Mouse (Mus musculus) kidney, embryonic 16.5 days (tissue): Measurements from ENCODE around the gene Acbd3. TPM values are rescaled to one million over a fixed set of nuclear protein-coding genes. Genes with fewer than 3 reads are reported as not detected.

Source experiments
- ATAC-seq: fragments of 200-750 bp; cut with Nextera tagmentation; 2 replicates; pipeline ENCODE4 v1.8.0; 2017; ENCODE audit warnings: moderate TSS enrichment; ENCODE audit not compliant: low FRiP score, low TSS enrichment
- H3K27ac ChIP-seq: fragments of 300-500 bp; sonication (generic); 2 replicates; pipeline ENCODE4 v1.5.1; 2014; ENCODE audit warnings: low read length
- H3K27me3 ChIP-seq: fragments of 300-500 bp; sonication (generic); 2 replicates; pipeline ENCODE4 v1.6.1; 2014; ENCODE audit warnings: low read length, control low read depth, mixed read lengths; ENCODE audit not compliant: insufficient read depth
- H3K36me3 ChIP-seq: fragments of 300-500 bp; sonication (generic); 2 replicates; pipeline ENCODE4 v1.6.1; 2014; ENCODE audit warnings: low read length, control low read depth, mixed read lengths; ENCODE audit not compliant: insufficient read depth
- H3K4me1 ChIP-seq: fragments of 300-500 bp; sonication (generic); 2 replicates; pipeline ENCODE4 v1.6.1; 2014; ENCODE audit warnings: low read length, control low read depth, mixed read lengths; ENCODE audit not compliant: insufficient read depth
- H3K4me2 ChIP-seq: fragments of 300-500 bp; sonication (generic); replicated peaks from 2 replicates; pipeline ENCODE4 v1.6.1; 2014; ENCODE audit warnings: low read depth, low read length
- H3K4me3 ChIP-seq: fragments of 300-500 bp; sonication (generic); 2 replicates; pipeline ENCODE4 v1.5.1; 2014; ENCODE audit warnings: mild to moderate bottlenecking, low read length
- H3K9ac ChIP-seq: fragments of 300-500 bp; sonication (generic); replicated peaks from 2 replicates; pipeline ENCODE4 v1.6.1; 2014; ENCODE audit warnings: low read length
- H3K9me3 ChIP-seq: fragments of 300-500 bp; sonication (generic); 2 replicates; pipeline ENCODE4 v1.6.1; 2016; ENCODE audit warnings: low read length, control low read depth
- whole genome bisulfite sequencing: fragments of 180-500 bp; shearing (Covaris S2); extraction: QIAGEN DNeasy Blood & Tissue Kit; methylation state at CpG from one replicate; pipeline ENCODE4 v1.1.7; 2014; 5-methylcytosine and 5-hydroxymethylcytosine counted together
- polyA plus RNA-seq: library from polyadenylated mRNA; unstranded; fragments of >200 nt; fragmentation: Nextera tagmentation; extraction: Ambion mirVana; gene quantifications from 2 replicates; pipeline ENCODE4 v1.2.1, GENCODE M21; 2015

Gene Acbd3
- polyA plus RNA-seq, 1 experiment from 2014 or later = 22.7 TPM

GRCm38 (mm10) chr1:180719483-180719882, 6.4 kb upstream of the Acbd3 start:
- 84% methylated on average over 6 of the region's 6 CpGs for WGBS
- no peak overlapping the region for H3K27ac ChIP-seq

GRCm38 (mm10) chr1:180719951-180720689, 5.7 kb upstream of the Acbd3 start:
- H3K9me3 ChIP-seq = no peaks in the 10 kb centered on the region
- no peak overlapping the region for H3K4me3 ChIP-seq
- peaks cover 2% of the 10 kb centered on the region; the same call in 1 of the 2 replicates for H3K4me1 ChIP-seq
- peak; percentile 63; the same call in 1 of the 2 replicates for ATAC-seq
- H3K4me2 ChIP-seq = no peak overlapping the region
- H3K36me3 ChIP-seq = no peaks in the 10 kb centered on the region
- H3K27ac ChIP-seq = no peak overlapping the region
- WGBS = 51% methylated on average over 5 of the region's 5 CpGs
- H3K27me3 ChIP-seq = no peaks in the 10 kb centered on the region
- no peak overlapping the region for H3K9ac ChIP-seq

More at GRCm38 (mm10) chr1:180719483-180719882, 6.4 kb upstream of the Acbd3 start:
- Histone ChIP-seq H3K9me3 (no peaks in the 10 kb centered on the region), H3K36me3 (no peaks in the 10 kb centered on the region), H3K4me1 (no peaks in the 10 kb centered on the region), H3K4me2 (no peak overlapping the region), H3K27me3 (no peaks in the 10 kb centered on the region), H3K4me3 (no peak overlapping the region), H3K9ac (no peak overlapping the region)
- ATAC-seq = no peak

GRCm38 (mm10) chr1:180722608-180723007, 3.2 kb upstream of the Acbd3 start:
- no peak overlapping the region for H3K27ac ChIP-seq
- no peak overlapping the region for H3K9ac ChIP-seq
- no peak overlapping the region for H3K4me2 ChIP-seq
- no peaks in the 10 kb centered on the region for H3K27me3 ChIP-seq
- no peaks in the 10 kb centered on the region for H3K36me3 ChIP-seq
- ATAC-seq = no peak
- H3K4me3 ChIP-seq = no peak overlapping the region
- peaks cover 12% of the 10 kb centered on the region; the same call in 1 of the 2 replicates for H3K4me1 ChIP-seq
- no peaks in the 10 kb centered on the region for H3K9me3 ChIP-seq
- WGBS = 59% methylated on average over 1 of the region's 1 CpGs

- no peak overlapping the region for H3K4me3 ChIP-seq
Observed at GRCm38 (mm10) chr1:180723701-180724238, 2.1 kb upstream of the Acbd3 start.

GRCm38 (mm10) chr1:180726183-180726582, 340 bp downstream of the Acbd3 start:
- peak overlapping the region; percentile 91 for H3K27ac ChIP-seq
- H3K4me3 ChIP-seq = peak overlapping the region; percentile 92
- WGBS = 0% methylated on average over 40 of the region's 42 CpGs
- H3K9me3 ChIP-seq = no peaks in the 10 kb centered on the region
- ATAC-seq = peak; percentile 73
- H3K27me3 ChIP-seq = no peaks in the 10 kb centered on the region
- H3K9ac ChIP-seq = peak overlapping the region; percentile 96
- H3K4me1 ChIP-seq = peaks cover 29% of the 10 kb centered on the region
- H3K4me2 ChIP-seq = peak overlapping the region; percentile 89
- H3K36me3 ChIP-seq = no peaks in the 10 kb centered on the region

More at GRCm38 (mm10) chr1:180723701-180724238, 2.1 kb upstream of the Acbd3 start:
- Histone ChIP-seq H3K4me1 (peaks cover 19% of the 10 kb centered on the region), H3K4me2 (no peak overlapping the region), H3K27me3 (no peaks in the 10 kb centered on the region), H3K9me3 (no peaks in the 10 kb centered on the region), H3K27ac (no peak overlapping the region), H3K9ac (no peak overlapping the region), H3K36me3 (no peaks in the 10 kb centered on the region)
- no peak for ATAC-seq
- WGBS = 21% methylated on average over 1 of the region's 1 CpGs

- 98% methylated on average over 3 of the region's 3 CpGs for WGBS
- no peaks in the 10 kb centered on the region for H3K9me3 ChIP-seq
- H3K27me3 ChIP-seq = no peaks in the 10 kb centered on the region
- H3K4me2 ChIP-seq = no peak overlapping the region
- no peak overlapping the region for H3K4me3 ChIP-seq
- H3K9ac ChIP-seq = no peak overlapping the region
- no peak for ATAC-seq
- H3K4me1 ChIP-seq = peaks cover 29% of the 10 kb centered on the region
- peaks cover 6% of the 10 kb centered on the region for H3K36me3 ChIP-seq
- H3K27ac ChIP-seq = no peak overlapping the region
Observed at GRCm38 (mm10) chr1:180729231-180729630, 3.4 kb downstream of the Acbd3 start.

GRCm38 (mm10) chr1:180747827-180748226, 22.0 kb downstream of the Acbd3 start:
- no peak overlapping the region for H3K4me2 ChIP-seq
- H3K9me3 ChIP-seq = peaks cover 2% of the 10 kb centered on the region; the same call in 1 of the 2 replicates
- H3K27me3 ChIP-seq = no peaks in the 10 kb centered on the region
- no peaks in the 10 kb centered on the region for H3K4me1 ChIP-seq
- H3K4me3 ChIP-seq = no peak overlapping the region
- peaks cover 70% of the 10 kb centered on the region for H3K36me3 ChIP-seq
- H3K27ac ChIP-seq = no peak overlapping the region
- ATAC-seq = no peak
- no peak overlapping the region for H3K9ac ChIP-seq

- no peak overlapping the region for H3K27ac ChIP-seq
- ATAC-seq = no peak
- no peak overlapping the region for H3K4me3 ChIP-seq
- no peak overlapping the region for H3K9ac ChIP-seq
- H3K27me3 ChIP-seq = no peaks in the 10 kb centered on the region
- H3K4me1 ChIP-seq = no peaks in the 10 kb centered on the region
- H3K9me3 ChIP-seq = no peaks in the 10 kb centered on the region
- peaks cover 45% of the 10 kb centered on the region for H3K36me3 ChIP-seq
- no peak overlapping the region for H3K4me2 ChIP-seq
- 93% methylated on average over 11 of the region's 11 CpGs for WGBS
Observed at GRCm38 (mm10) chr1:180752115-180752514, 26.3 kb downstream of the Acbd3 start.

GRCm38 (mm10) chr1:180754376-180754775, 28.5 kb downstream of the Acbd3 start:
- 61% methylated on average over 8 of the region's 8 CpGs for WGBS
- H3K36me3 ChIP-seq = peaks cover 28% of the 10 kb centered on the region
- H3K4me3 ChIP-seq = no peak overlapping the region
- H3K27ac ChIP-seq = no peak overlapping the region
- H3K9me3 ChIP-seq = no peaks in the 10 kb centered on the region
- no peaks in the 10 kb centered on the region for H3K27me3 ChIP-seq
- ATAC-seq = no peak
- no peak overlapping the region for H3K4me2 ChIP-seq
- no peaks in the 10 kb centered on the region for H3K4me1 ChIP-seq
- H3K9ac ChIP-seq = no peak overlapping the region

GRCm38 (mm10) chr1:180756711-180757110, 30.9 kb downstream of the Acbd3 start:
- WGBS = 86% methylated on average over 2 of the region's 2 CpGs
- H3K4me2 ChIP-seq = no peak overlapping the region
- no peak for ATAC-seq

More at GRCm38 (mm10) chr1:180756711-180757110, 30.9 kb downstream of the Acbd3 start:
- H3K4me1 ChIP-seq = no peaks in the 10 kb centered on the region
- no peaks in the 10 kb centered on the region for H3K9me3 ChIP-seq
- no peak overlapping the region for H3K4me3 ChIP-seq
- H3K9ac ChIP-seq = no peak overlapping the region
- no peak overlapping the region for H3K27ac ChIP-seq
- peaks cover 24% of the 10 kb centered on the region for H3K36me3 ChIP-seq
- no peaks in the 10 kb centered on the region for H3K27me3 ChIP-seq
